Mouse (Mus musculus): ENCODE data around the gene Tmem145. TPM values are rescaled to one million over a fixed set of nuclear protein-coding genes. Genes with fewer than 3 reads are reported as not detected.

Tmem145 gene
- polyA plus RNA-seq, 1 experiment from 2014 or later: 0.23 TPM

DNA sequence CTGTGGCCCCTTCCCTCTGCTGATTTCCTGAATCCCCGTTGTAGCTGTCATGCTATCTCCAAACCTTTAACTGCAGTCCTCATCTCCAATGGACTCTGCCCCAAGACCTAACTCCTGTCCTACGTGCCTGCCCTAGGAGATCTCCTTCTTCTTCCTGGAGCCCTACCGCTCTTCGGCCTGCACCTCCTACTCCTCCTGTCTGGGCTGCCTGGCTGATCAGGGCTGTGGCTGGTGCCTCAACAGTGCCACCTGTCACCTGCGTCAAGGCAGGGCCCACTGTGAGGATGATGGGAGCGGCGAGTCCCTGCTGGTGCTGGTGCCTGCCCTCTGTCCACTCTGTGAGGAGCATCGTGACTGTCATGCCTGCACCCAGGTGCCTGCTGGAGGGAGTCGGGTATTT, 33.4 kb downstream of the Tmem145 start:
- Histone ChIP-seq H3K4me2 (no peak overlapping the region), H3K9ac (no peak overlapping the region), H3K36me3 (peaks cover 79% of the 10 kb centered on the region), H3K4me3 (no peak overlapping the region), H3K27ac (ENCODE audit: poor library complexity, severe bottlenecking) (no peak overlapping the region), H3K4me1 (replicated peaks) (no peaks in the 10 kb centered on the region), H3K27me3 (replicated peaks) (no peaks in the 10 kb centered on the region), H3K9me3 (replicated peaks) (no peaks in the 10 kb centered on the region)
- WGBS: 85% methylated on average over 9 of the region's 9 CpGs
- ATAC-seq (ENCODE audit: insufficient number of reproducible peaks, low FRiP score): no peak

DNA sequence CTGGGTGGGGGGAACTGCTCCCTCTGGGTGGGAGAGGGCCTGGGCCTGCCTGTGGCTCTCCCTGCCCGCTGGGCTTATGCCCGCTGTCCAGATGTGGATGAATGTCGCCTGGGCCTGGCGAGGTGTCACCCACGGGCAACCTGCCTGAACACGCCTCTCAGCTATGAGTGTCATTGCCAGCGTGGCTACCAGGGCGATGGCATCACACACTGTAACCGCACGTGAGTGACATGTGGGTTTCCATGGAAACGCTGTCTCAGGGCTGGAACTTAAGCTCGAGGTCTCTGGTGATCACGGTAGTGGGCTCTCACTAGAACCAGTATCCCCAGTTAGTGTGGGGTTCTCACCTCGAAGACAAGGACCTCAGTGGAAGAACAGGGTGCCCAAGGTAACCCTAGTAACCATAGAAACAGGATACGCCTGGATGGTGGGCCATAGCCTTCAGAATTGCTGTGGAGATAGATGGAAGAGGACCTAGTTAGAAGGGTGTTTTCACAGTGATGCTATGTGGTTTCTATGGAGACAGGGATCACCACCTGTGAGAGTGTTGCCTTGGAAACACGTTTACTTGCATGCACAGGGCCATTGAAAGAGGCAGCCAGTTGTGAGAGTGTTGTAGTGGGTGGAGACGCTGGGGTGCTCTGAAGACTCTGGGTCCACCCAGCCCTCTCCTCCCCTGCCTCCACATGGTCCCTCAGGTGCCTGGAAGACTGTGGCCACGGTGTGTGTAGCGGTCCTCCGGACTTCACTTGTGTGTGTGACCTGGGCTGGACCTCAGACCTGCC, 35.3 kb downstream of the Tmem145 start:
- peaks cover 6% of the 10 kb centered on the region; the same call in 1 of the 2 replicates for H3K4me1 ChIP-seq (replicated peaks)
- no peak for ATAC-seq (ENCODE audit: insufficient number of reproducible peaks, low FRiP score)
- H3K9ac ChIP-seq: no peak overlapping the region
- H3K9me3 ChIP-seq (replicated peaks): no peaks in the 10 kb centered on the region
- no peak overlapping the region for H3K4me2 ChIP-seq
- no peak overlapping the region for H3K4me3 ChIP-seq
- H3K36me3 ChIP-seq: peaks cover 71% of the 10 kb centered on the region
- no peak overlapping the region for H3K27ac ChIP-seq (ENCODE audit: poor library complexity, severe bottlenecking)
- 86% methylated on average over 20 of the region's 20 CpGs for WGBS
- no peaks in the 10 kb centered on the region for H3K27me3 ChIP-seq (replicated peaks)

DNA sequence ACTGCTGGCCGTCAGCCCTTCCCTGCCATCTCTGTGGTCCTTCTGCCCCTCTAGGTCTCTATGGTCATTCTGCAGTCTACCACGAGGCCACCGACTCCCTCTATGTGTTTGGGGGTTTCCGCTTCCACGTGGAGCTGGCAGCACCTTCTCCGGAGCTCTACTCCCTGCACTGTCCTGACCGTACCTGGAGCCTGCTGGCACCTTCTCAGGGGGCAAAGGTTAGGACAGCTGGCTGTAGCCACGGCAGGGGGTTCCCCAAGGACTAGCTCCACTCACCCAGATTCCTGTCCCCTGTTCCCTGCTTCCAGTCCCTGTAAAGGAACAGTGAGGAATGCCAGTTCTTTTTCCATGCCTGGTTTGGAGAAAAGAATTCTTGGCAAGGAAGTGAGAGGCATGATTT, 43.0 kb downstream of the Tmem145 start:
- Histone ChIP-seq H3K4me2 (no peak overlapping the region), H3K36me3 (peaks cover 79% of the 10 kb centered on the region), H3K9me3 (replicated peaks) (peaks cover 12% of the 10 kb centered on the region), H3K4me1 (replicated peaks) (peaks cover 6% of the 10 kb centered on the region; the same call in 1 of the 2 replicates), H3K27me3 (replicated peaks) (no peaks in the 10 kb centered on the region), H3K9ac (no peak overlapping the region), H3K4me3 (no peak overlapping the region), H3K27ac (ENCODE audit: poor library complexity, severe bottlenecking) (no peak overlapping the region)
- no peak for ATAC-seq (ENCODE audit: insufficient number of reproducible peaks, low FRiP score)
- 81% methylated on average over 8 of the region's 8 CpGs for WGBS

DNA sequence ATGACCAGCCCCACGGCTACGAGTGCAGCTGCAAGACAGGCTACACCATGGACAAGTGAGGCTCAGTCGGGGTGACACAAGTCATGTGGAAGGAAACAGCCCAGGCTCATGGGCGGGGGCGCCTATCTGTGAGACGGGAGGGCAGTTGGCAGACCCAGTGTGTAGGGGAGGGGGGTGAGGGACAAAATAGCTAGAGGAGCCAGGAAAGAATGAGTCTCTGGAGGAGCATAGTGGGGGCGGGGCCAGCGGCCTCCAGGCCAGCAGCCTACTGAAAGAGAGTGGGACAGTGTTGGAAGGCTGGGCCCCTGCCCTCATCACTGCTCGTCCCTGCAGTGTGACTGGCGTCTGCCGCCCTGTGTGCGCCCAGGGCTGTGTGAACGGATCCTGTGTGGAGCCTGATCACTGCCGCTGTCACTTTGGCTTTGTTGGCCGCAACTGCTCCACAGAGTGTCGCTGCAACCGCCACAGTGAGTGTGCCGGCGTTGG, 52.9 kb downstream of the Tmem145 start:
- H3K9ac ChIP-seq: peak overlapping the region; percentile 15; the same call in 1 of the 2 replicates
- no peak overlapping the region for H3K4me2 ChIP-seq
- H3K4me3 ChIP-seq: no peak overlapping the region
- H3K36me3 ChIP-seq: peaks cover 81% of the 10 kb centered on the region
- peak; percentile 62 for ATAC-seq (ENCODE audit: insufficient number of reproducible peaks, low FRiP score)
- H3K4me1 ChIP-seq (replicated peaks): peaks cover 13% of the 10 kb centered on the region
- H3K9me3 ChIP-seq (replicated peaks): no peaks in the 10 kb centered on the region
- no peaks in the 10 kb centered on the region for H3K27me3 ChIP-seq (replicated peaks)
- 71% methylated on average over 19 of the region's 19 CpGs for WGBS
- H3K27ac ChIP-seq (ENCODE audit: poor library complexity, severe bottlenecking): no peak overlapping the region

DNA sequence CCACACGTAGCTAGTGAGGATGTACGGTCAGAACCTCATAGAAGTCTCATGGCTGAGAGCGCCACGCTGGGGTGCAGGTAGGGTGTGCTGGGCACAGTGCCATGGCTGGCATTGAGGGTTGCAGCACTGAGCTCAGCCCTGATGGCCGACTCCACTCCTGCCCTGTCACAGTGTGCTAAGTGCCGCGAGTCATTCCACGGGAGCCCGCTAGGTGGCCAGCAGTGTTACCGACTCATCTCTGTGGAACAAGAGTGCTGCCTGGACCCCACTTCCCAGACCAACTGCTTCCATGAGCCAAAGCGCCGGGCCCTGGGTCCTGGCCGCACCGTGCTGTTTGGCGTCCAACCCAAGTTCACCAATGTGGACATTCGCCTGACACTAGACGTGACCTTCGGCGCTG, 57.2 kb downstream of the Tmem145 start:
- no peak for ATAC-seq (ENCODE audit: insufficient number of reproducible peaks, low FRiP score)
- H3K9me3 ChIP-seq (replicated peaks): no peaks in the 10 kb centered on the region
- peaks cover 11% of the 10 kb centered on the region for H3K4me1 ChIP-seq (replicated peaks)
- H3K4me3 ChIP-seq: no peak overlapping the region
- no peak overlapping the region for H3K9ac ChIP-seq
- peaks cover 58% of the 10 kb centered on the region for H3K36me3 ChIP-seq
- H3K4me2 ChIP-seq: no peak overlapping the region
- peaks cover 38% of the 10 kb centered on the region for H3K27me3 ChIP-seq (replicated peaks)
- 83% methylated on average over 19 of the region's 19 CpGs for WGBS
- H3K27ac ChIP-seq (ENCODE audit: poor library complexity, severe bottlenecking): no peak overlapping the region

DNA sequence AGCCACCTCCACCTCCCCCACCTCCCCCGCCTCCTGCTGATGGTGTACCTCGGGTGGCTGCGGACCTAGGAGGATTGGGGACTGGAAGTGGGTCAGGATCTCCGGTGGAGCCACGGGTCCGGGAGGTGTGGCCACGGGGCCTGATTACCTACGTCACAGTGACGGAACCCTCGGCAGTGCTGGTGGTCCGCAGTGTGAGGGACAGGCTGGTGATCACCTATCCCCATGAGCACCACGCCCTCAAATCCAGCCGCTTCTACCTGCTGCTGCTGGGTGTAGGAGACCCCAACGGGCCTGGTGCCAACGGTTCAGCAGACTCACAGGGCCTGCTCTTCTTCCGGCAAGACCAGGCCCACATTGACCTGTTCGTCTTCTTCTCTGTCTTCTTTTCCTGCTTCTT, 57.7 kb downstream of the Tmem145 start:
- ATAC-seq (ENCODE audit: insufficient number of reproducible peaks, low FRiP score): no peak
- WGBS: 88% methylated on average over 17 of the region's 17 CpGs

More for the DNA sequence above, 57.7 kb downstream of the Tmem145 start:
- Histone ChIP-seq H3K9ac (no peak overlapping the region), H3K4me1 (replicated peaks) (peaks cover 7% of the 10 kb centered on the region), H3K4me2 (no peak overlapping the region), H3K4me3 (no peak overlapping the region), H3K36me3 (peaks cover 54% of the 10 kb centered on the region), H3K27ac (ENCODE audit: poor library complexity, severe bottlenecking) (no peak overlapping the region), H3K9me3 (replicated peaks) (no peaks in the 10 kb centered on the region), H3K27me3 (replicated peaks) (peaks cover 43% of the 10 kb centered on the region)

Other genes with a start within 250 kb of the Tmem145 start
- gene Grik5, start 233.8 kb upstream of the Tmem145 start, polyA plus RNA-seq (2016; fragmentation: Nextera tagmentation; extraction: Ambion mirVana): 7.7 and 7.9 TPM in 2 replicates
- gene Zfp574, start 233.5 kb upstream of the Tmem145 start, polyA plus RNA-seq (2016; fragmentation: Nextera tagmentation; extraction: Ambion mirVana): 24.4 and 24.5 TPM in 2 replicates
- 0.54 and 0.81 TPM in 2 replicates for gene Pou2f2, start 126.4 kb upstream of the Tmem145 start, polyA plus RNA-seq (2016; fragmentation: Nextera tagmentation; extraction: Ambion mirVana)
- gene Dedd2, start 85.5 kb upstream of the Tmem145 start, polyA plus RNA-seq (2016; fragmentation: Nextera tagmentation; extraction: Ambion mirVana): 8.2 and 9.5 TPM in 2 replicates
- 2.3 and 2.5 TPM in 2 replicates for gene Zfp526, start 84.7 kb upstream of the Tmem145 start, polyA plus RNA-seq (2016; fragmentation: Nextera tagmentation; extraction: Ambion mirVana)
- gene Gsk3a, start 68.3 kb upstream of the Tmem145 start, polyA plus RNA-seq (2016; fragmentation: Nextera tagmentation; extraction: Ambion mirVana): 12.1 and 12.7 TPM in 2 replicates
- gene Erf, start 55.3 kb upstream of the Tmem145 start, polyA plus RNA-seq (2016; fragmentation: Nextera tagmentation; extraction: Ambion mirVana): 17.6 and 20.4 TPM in 2 replicates
- 28.8 and 30.5 TPM in 2 replicates for gene Cic, start 38.4 kb upstream of the Tmem145 start, polyA plus RNA-seq (2016; fragmentation: Nextera tagmentation; extraction: Ambion mirVana)
- 127 and 131 TPM in 2 replicates for gene Pafah1b3, start 8.1 kb upstream of the Tmem145 start, polyA plus RNA-seq (2016; fragmentation: Nextera tagmentation; extraction: Ambion mirVana)
- not detected in 2 replicates for gene Prr19, start 4.7 kb upstream of the Tmem145 start, polyA plus RNA-seq (2016; fragmentation: Nextera tagmentation; extraction: Ambion mirVana)
- gene Megf8, start 11.1 kb downstream of the Tmem145 start, polyA plus RNA-seq (2016; fragmentation: Nextera tagmentation; extraction: Ambion mirVana): 10.3 and 10.8 TPM in 2 replicates
- not detected in 2 replicates for gene Cnfn, start 63.6 kb downstream of the Tmem145 start, polyA plus RNA-seq (2016; fragmentation: Nextera tagmentation; extraction: Ambion mirVana)
- 4.1 and 5.9 TPM in 2 replicates for gene Lipe, start 92.6 kb downstream of the Tmem145 start, polyA plus RNA-seq (2016; fragmentation: Nextera tagmentation; extraction: Ambion mirVana)
- not detected in 2 replicates for gene Cxcl17, start 106.8 kb downstream of the Tmem145 start, polyA plus RNA-seq (2016; fragmentation: Nextera tagmentation; extraction: Ambion mirVana)
- gene Ceacam1, start 171.5 kb downstream of the Tmem145 start, polyA plus RNA-seq (2016; fragmentation: Nextera tagmentation; extraction: Ambion mirVana): 2.1 and 2.4 TPM in 2 replicates
- gene Ceacam2, start 233.8 kb downstream of the Tmem145 start, polyA plus RNA-seq (2016; fragmentation: Nextera tagmentation; extraction: Ambion mirVana): 0.10 TPM in 1 of 2 replicates, not detected in the other